Mouse (Mus musculus): ENCODE results near the gene Rims1. TPM values are rescaled to one million over a fixed set of nuclear protein-coding genes. Genes with fewer than 3 reads are reported as not detected.
A peak's percentile ranks its signal among the peaks of the same experiment; 100 is the strongest.

The Rims1 gene
- polyA plus RNA-seq, 1 experiment from 2014 or later: 7.6 TPM

DNA sequence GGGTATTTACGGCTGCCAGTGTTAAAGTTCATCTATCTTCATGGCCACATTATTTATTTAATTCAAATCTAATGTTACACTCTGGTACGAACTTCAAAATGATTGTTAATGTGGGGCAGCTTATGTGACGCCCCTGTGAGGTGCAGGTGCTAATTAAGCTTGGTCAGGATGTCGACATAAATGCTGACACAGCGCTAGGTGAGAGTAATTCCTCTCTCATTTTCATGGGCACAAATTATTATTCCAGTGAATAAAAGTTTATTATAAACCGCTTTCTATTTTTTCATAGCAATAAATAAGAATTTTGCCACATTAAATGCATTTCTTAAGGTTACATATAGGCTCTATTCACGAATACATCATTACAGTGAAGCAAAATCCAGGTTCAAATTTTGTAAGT, 395.6 kb downstream of the Rims1 start:
- Histone ChIP-seq H3K27me3 (replicated peaks) (no peaks in the 10 kb centered on the region), H3K4me2 (replicated peaks) (no peak overlapping the region), H3K4me3 (replicated peaks) (no peak overlapping the region), H3K9me3 (no peaks in the 10 kb centered on the region), H3K4me1 (replicated peaks) (no peaks in the 10 kb centered on the region), H3K9ac (no peak overlapping the region), H3K36me3 (no peaks in the 10 kb centered on the region), H3K27ac (no peak overlapping the region)
- no peak for ATAC-seq
- 87% methylated on average over 7 of the region's 7 CpGs for WGBS

DNA sequence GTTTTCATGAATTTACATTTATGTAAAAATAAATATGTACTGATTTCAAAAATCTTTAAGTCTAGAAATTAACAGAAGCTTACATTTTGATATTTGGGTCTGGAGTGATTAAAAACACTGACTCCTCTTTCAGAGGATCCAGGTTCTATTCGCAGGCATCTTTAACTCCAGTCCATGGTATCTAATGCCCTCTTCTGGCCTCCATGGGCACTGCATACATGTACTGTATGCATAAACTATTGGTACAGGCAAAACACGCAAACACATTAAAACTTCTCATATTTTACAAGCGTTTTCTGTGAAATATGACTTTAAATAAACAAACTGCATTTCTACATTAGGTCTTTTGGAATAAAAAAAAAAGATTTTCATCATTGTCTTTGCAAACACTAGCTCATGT, 419.4 kb downstream of the Rims1 start:
- H3K4me3 ChIP-seq (replicated peaks): no peak overlapping the region
- ATAC-seq: no peak
- H3K27ac ChIP-seq: no peak overlapping the region
- 72% methylated on average over 3 of the region's 3 CpGs for WGBS
- no peak overlapping the region for H3K4me2 ChIP-seq (replicated peaks)
- H3K4me1 ChIP-seq (replicated peaks): no peaks in the 10 kb centered on the region
- no peak overlapping the region for H3K9ac ChIP-seq
- H3K27me3 ChIP-seq (replicated peaks): no peaks in the 10 kb centered on the region
- no peaks in the 10 kb centered on the region for H3K9me3 ChIP-seq
- no peaks in the 10 kb centered on the region for H3K36me3 ChIP-seq

DNA sequence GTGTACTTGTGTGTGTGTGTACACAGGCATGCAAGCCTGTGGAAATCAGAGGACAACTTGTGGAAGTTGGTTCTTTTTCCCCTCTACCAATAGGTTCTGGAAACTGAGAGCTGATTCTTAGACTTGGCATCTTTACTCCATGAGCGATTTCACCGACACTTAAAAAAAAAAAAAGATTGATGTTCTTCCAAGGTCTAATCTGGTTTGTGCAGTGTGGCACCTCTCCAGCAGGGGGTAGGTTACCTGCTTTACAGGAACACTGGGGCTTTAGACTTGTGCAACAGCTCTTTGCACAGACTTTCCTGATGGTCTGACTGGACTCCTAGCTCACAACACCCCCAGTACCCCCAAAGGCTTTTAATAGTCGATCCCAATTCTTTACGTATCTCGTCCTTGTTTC, 428.1 kb downstream of the Rims1 start:
- Histone ChIP-seq H3K9ac (no peak overlapping the region), H3K4me3 (replicated peaks) (no peak overlapping the region), H3K9me3 (no peaks in the 10 kb centered on the region), H3K27me3 (replicated peaks) (no peaks in the 10 kb centered on the region), H3K27ac (no peak overlapping the region), H3K36me3 (no peaks in the 10 kb centered on the region), H3K4me2 (replicated peaks) (no peak overlapping the region), H3K4me1 (replicated peaks) (no peaks in the 10 kb centered on the region)
- ATAC-seq: no peak
- 81% methylated on average over 5 of the region's 5 CpGs for WGBS

- H3K4me1 ChIP-seq (replicated peaks): no peaks in the 10 kb centered on the region
- no peak overlapping the region for H3K27ac ChIP-seq
- no peaks in the 10 kb centered on the region for H3K27me3 ChIP-seq (replicated peaks)
- no peak for ATAC-seq
- no peak overlapping the region for H3K4me2 ChIP-seq (replicated peaks)
- no peaks in the 10 kb centered on the region for H3K36me3 ChIP-seq
- H3K4me3 ChIP-seq (replicated peaks): no peak overlapping the region
- no peak overlapping the region for H3K9ac ChIP-seq
- 58% methylated on average over 6 of the region's 6 CpGs for WGBS
- H3K9me3 ChIP-seq: no peaks in the 10 kb centered on the region
Observed at GRCm38 (mm10) chr1:22377062-22377461, 428.7 kb downstream of the Rims1 start.

DNA sequence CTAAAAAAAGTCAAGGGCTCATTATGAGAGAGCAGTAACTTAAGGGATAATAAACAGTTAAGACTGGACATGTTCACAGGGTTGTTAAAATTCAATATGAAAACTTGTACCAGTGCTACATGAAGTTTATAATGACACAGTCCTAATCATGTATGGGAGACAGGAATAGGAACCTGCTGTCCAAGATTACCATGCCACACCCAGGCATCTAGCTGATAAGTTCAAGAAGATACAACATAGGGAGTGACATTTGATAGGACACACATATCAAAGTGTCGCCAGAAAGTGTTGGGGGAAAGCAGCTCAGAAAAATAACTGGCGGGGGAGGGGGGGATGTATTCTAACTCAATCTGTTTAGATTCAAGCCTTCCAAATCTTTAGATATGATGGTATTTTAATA, 449.6 kb downstream of the Rims1 start:
- Histone ChIP-seq H3K9ac (no peak overlapping the region), H3K4me2 (replicated peaks) (no peak overlapping the region), H3K9me3 (no peaks in the 10 kb centered on the region), H3K27ac (no peak overlapping the region), H3K36me3 (no peaks in the 10 kb centered on the region), H3K27me3 (replicated peaks) (no peaks in the 10 kb centered on the region), H3K4me1 (replicated peaks) (no peaks in the 10 kb centered on the region), H3K4me3 (replicated peaks) (no peak overlapping the region)
- no peak for ATAC-seq
- 76% methylated on average over 2 of the region's 2 CpGs for WGBS

DNA sequence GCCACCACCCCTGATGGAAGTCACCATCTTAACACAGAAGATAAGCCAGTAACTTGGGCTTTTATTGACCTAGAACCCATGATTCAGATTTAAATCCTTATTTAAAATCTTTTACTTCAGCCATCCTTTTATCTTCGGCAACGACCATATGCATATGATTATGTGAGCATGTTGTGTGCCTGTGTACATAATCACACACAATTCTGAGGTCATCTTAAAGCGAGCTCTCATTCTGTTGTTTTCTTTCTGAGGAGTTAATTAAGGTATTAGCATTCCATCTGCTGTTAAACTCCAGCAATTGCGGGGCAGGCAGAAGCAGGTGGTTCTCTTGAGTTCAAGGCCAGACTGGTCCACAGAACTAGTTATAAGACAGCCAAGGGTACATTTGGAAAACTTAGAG, 452.1 kb downstream of the Rims1 start:
- Histone ChIP-seq H3K4me1 (replicated peaks) (no peaks in the 10 kb centered on the region), H3K36me3 (no peaks in the 10 kb centered on the region), H3K4me2 (replicated peaks) (no peak overlapping the region), H3K27me3 (replicated peaks) (no peaks in the 10 kb centered on the region), H3K9me3 (no peaks in the 10 kb centered on the region), H3K9ac (no peak overlapping the region), H3K27ac (no peak overlapping the region), H3K4me3 (replicated peaks) (no peak overlapping the region)
- WGBS: 83% methylated on average over 4 of the region's 4 CpGs
- no peak for ATAC-seq

DNA sequence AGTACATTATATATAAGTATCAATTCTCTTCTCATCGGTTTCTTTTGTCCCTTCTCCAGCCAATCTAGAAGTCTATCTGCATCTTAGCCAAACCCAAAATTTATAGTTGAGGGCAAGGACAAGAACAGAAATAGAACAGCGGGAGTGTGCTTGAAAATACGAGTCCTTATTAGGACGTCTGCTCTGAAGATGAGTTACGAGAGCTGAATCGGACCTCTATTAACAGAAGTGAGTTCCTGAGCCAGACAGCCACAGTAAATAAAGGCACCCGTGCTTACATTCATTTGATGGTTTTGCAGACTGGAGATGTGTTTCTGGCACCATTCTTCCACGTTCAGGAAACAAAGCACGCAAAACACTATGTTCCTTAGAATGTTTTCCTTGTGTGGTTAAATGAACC, 466.9 kb downstream of the Rims1 start:
- Histone ChIP-seq H3K27me3 (replicated peaks) (no peaks in the 10 kb centered on the region), H3K36me3 (no peaks in the 10 kb centered on the region), H3K4me1 (replicated peaks) (no peaks in the 10 kb centered on the region), H3K9ac (no peak overlapping the region), H3K27ac (no peak overlapping the region), H3K4me2 (replicated peaks) (no peak overlapping the region; the same call in 1 of the 2 replicates), H3K4me3 (replicated peaks) (no peak overlapping the region), H3K9me3 (no peaks in the 10 kb centered on the region)
- peak; percentile 55; the same call in 1 of the 2 replicates for ATAC-seq
- WGBS: 45% methylated on average over 9 of the region's 9 CpGs

- Histone ChIP-seq H3K4me1 (replicated peaks) (no peaks in the 10 kb centered on the region), H3K27me3 (replicated peaks) (no peaks in the 10 kb centered on the region), H3K9me3 (no peaks in the 10 kb centered on the region), H3K4me3 (replicated peaks) (no peak overlapping the region), H3K4me2 (replicated peaks) (no peak overlapping the region), H3K9ac (no peak overlapping the region), H3K36me3 (no peaks in the 10 kb centered on the region), H3K27ac (no peak overlapping the region)
- no peak for ATAC-seq
- 69% methylated on average over 6 of the region's 6 CpGs for WGBS
Observed at GRCm38 (mm10) chr1:22320941-22321676, 484.7 kb downstream of the Rims1 start.

DNA sequence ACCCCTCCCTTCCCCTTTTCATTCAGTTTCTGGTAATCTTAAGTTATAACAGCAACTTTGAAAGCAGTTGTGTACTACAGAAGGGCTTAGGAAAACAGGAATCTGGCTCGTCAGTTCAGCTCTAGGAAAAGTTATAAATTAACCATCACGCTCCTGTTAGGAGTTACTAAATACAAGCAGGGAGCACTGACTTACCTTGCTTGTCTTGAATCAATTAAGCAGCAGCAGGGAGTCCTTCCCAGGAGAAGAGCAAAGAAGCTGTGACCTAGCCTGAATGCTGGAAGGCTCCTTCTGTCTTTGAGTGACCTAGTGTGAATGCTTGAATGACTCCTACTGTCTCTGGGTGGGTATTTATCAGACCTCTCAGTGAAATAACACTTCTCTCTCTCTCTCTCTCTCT, 490.3 kb downstream of the Rims1 start:
- no peak for ATAC-seq
- no peaks in the 10 kb centered on the region for H3K4me1 ChIP-seq (replicated peaks)
- no peak overlapping the region for H3K4me3 ChIP-seq (replicated peaks)
- 0 out of 2 replicates have a peak overlapping the region, but pooled peaks have one; percentile 4 for H3K4me2 ChIP-seq (replicated peaks)
- H3K27me3 ChIP-seq (replicated peaks): no peaks in the 10 kb centered on the region
- H3K27ac ChIP-seq: no peak overlapping the region
- no peaks in the 10 kb centered on the region for H3K9me3 ChIP-seq
- no peak overlapping the region for H3K9ac ChIP-seq
- no peaks in the 10 kb centered on the region for H3K36me3 ChIP-seq
- WGBS: 18% methylated on average over 2 of the region's 2 CpGs

DNA sequence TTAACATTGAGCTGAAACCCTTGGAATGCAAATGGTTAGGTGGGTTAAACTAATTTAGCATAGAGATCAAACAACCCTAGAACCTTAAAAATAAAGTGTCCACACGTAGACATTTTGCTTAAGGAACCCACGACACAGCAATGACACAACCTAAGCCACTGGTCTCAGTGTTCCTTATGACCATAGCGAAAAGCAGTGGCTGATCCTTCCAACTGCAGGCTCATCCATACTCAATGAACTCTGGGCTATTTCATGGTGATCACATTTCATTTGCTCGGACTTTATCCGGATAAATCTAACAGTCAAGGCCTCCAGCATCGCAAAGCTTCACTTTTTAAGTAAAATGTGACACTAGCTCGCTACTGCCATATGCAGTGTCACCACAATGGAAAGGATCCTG, 494.3 kb downstream of the Rims1 start:
- no peaks in the 10 kb centered on the region for H3K4me1 ChIP-seq (replicated peaks)
- H3K9me3 ChIP-seq: no peaks in the 10 kb centered on the region
- no peaks in the 10 kb centered on the region for H3K36me3 ChIP-seq
- no peak overlapping the region for H3K4me2 ChIP-seq (replicated peaks)
- no peak overlapping the region for H3K9ac ChIP-seq
- H3K4me3 ChIP-seq (replicated peaks): no peak overlapping the region
- no peak overlapping the region for H3K27ac ChIP-seq
- no peak for ATAC-seq
- WGBS: 84% methylated on average over 7 of the region's 7 CpGs
- no peaks in the 10 kb centered on the region for H3K27me3 ChIP-seq (replicated peaks)

DNA sequence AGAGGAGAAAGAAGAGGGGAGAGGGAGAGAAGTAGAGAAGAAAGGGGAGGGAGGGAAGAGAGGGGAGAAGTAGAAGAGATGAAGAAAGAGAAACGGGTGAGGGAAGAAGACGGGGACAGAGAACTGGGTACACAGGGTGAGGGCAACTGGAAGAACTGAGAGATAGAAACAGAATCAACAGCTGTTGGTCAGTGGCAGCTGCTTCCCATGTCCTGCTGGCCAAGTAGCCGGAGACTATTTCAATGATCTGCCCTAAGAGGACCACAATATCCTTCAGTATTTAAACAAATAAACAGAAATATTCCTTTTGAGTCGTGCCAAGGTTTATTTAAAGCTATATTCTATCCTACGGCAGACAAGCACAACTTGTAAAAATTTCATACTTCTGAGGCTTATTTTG, 499.3 kb downstream of the Rims1 start:
- no peak overlapping the region for H3K27ac ChIP-seq
- H3K9me3 ChIP-seq: no peaks in the 10 kb centered on the region
- no peak overlapping the region for H3K4me3 ChIP-seq (replicated peaks)
- ATAC-seq: no peak
- H3K4me1 ChIP-seq (replicated peaks): no peaks in the 10 kb centered on the region
- H3K9ac ChIP-seq: no peak overlapping the region
- H3K4me2 ChIP-seq (replicated peaks): no peak overlapping the region
- no peaks in the 10 kb centered on the region for H3K36me3 ChIP-seq
- no peaks in the 10 kb centered on the region for H3K27me3 ChIP-seq (replicated peaks)
- 70% methylated on average over 5 of the region's 5 CpGs for WGBS

GRCm38 (mm10) chr1:22305932-22306331, 499.9 kb downstream of the Rims1 start:
- ATAC-seq: no peak
- 83% methylated on average over 1 of the region's 1 CpGs for WGBS
- H3K9me3 ChIP-seq: no peaks in the 10 kb centered on the region
- no peak overlapping the region for H3K4me3 ChIP-seq (replicated peaks)
- no peaks in the 10 kb centered on the region for H3K36me3 ChIP-seq
- no peak overlapping the region for H3K27ac ChIP-seq
- H3K4me2 ChIP-seq (replicated peaks): no peak overlapping the region
- H3K9ac ChIP-seq: no peak overlapping the region
- H3K4me1 ChIP-seq (replicated peaks): no peaks in the 10 kb centered on the region
- H3K27me3 ChIP-seq (replicated peaks): no peaks in the 10 kb centered on the region

GRCm38 (mm10) chr1:22293953-22294352, 511.8 kb downstream of the Rims1 start:
- Histone ChIP-seq H3K27me3 (replicated peaks) (no peaks in the 10 kb centered on the region), H3K4me2 (replicated peaks) (no peak overlapping the region), H3K4me3 (replicated peaks) (no peak overlapping the region), H3K9ac (no peak overlapping the region), H3K4me1 (replicated peaks) (no peaks in the 10 kb centered on the region), H3K36me3 (no peaks in the 10 kb centered on the region), H3K9me3 (no peaks in the 10 kb centered on the region), H3K27ac (no peak overlapping the region)
- no peak for ATAC-seq
- 16% methylated on average over 3 of the region's 3 CpGs for WGBS
